Mouse (Mus musculus): Measurements from ENCODE around the gene Usp39.

- TF ChIP-seq POLR2A (IDR thresholded peaks at IDR 0.05; ENCODE audit: insufficient read depth, low read depth, low read length) (no peak), CTCF (IDR thresholded peaks at IDR 0.05; ENCODE audit: insufficient read depth, low read depth, low read length) (no peak)
Observed at GRCm38 (mm10) chr6:72371147-72371546, 26.2 kb upstream of the Usp39 start.

Measured in olfactory bulb, adult 2 months (tissue).